Mouse (Mus musculus): Measurements from ENCODE around the gene Jazf1.

- no peak for TF ChIP-seq CTCF (IDR thresholded peaks at IDR 0.05; ENCODE audit: low read depth, low read length)
- no peak for TF ChIP-seq POLR2A (IDR thresholded peaks at IDR 0.05; ENCODE audit: insufficient read depth, low read length)
Observed at GRCm38 (mm10) chr6:53066978-53067377, 1.5 kb downstream of the Jazf1 start.
